Mouse (Mus musculus) brown adipose tissue, adult 24 weeks (tissue): ENCODE measurements around the gene Cabp7. TPM values are rescaled to one million over a fixed set of nuclear protein-coding genes. Genes with fewer than 3 reads are reported as not detected.

Experiments used
- H3K27ac ChIP-seq: fragments of 200-500 bp; replicated peaks from 2 replicates; pipeline ENCODE4 v1.5.1; 2012; ENCODE audit warnings: low read depth, mild to moderate bottlenecking, low read length
- H3K4me1 ChIP-seq: fragments of 200-500 bp; 2 replicates; pipeline ENCODE4 v1.6.1; 2012; ENCODE audit warnings: low read length, mixed read lengths; ENCODE audit not compliant: control insufficient read depth, insufficient read depth, insufficient read length
- H3K4me3 ChIP-seq: fragments of 200-500 bp; 2 replicates; pipeline ENCODE4 v1.5.1; 2012; ENCODE audit warnings: low read depth, mild to moderate bottlenecking, low read length, moderate library complexity; ENCODE audit not compliant: insufficient read depth
- polyA plus RNA-seq: library from polyadenylated mRNA; stranded (reverse); fragments of >200 nt; gene quantifications from 2 replicates; pipeline ENCODE4 v1.2.4, GENCODE M21; 2012; ENCODE audit not compliant: missing spikeins, insufficient read depth, insufficient read length

Cabp7 gene
- polyA plus RNA-seq, 1 experiment, result not detected

GRCm38 (mm10) chr11:4704072-4704964 lies 42.3 kb downstream of the Cabp7 start, which contains the start of the genes Uqcr10 and Zmat5:
Gene Uqcr10 (minus strand): TSS chr11:4704342.
Gene Zmat5 (plus strand): TSS chr11:4704678.
- H3K4me3 ChIP-seq, result peak within 1 kb of the TSS; percentile 82
- 0 out of 2 replicates have a peak, but pooled peaks cover 3% of the 10 kb centered on the region for H3K4me1 ChIP-seq
- H3K27ac ChIP-seq, result peak within 1 kb of the TSS; percentile 97

DNA sequence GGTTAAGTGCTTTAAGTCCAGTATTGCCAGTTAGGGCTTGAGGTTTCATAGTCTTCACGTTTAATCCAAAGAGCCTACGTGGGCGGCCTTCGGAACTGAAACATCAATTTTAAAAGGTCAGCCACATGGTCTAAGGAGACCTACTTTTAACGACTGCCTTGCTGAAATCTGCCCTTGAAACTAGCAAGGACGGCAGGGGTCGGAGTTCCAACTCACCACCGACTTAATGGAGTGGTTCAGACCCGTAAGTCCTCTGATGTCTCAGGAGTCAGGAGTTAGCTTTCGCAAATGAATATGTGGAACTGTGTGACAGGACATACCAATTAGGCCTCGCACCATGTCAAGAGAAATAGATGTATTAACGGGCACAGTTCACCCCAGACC lies 42.9 kb downstream of the Cabp7 start:
- Histone ChIP-seq H3K4me1 (0 out of 2 replicates have a peak, but pooled peaks cover 3% of the 10 kb centered on the region), H3K27ac (peak overlapping the region; percentile 97), H3K4me3 (peak overlapping the region; percentile 82)

- no peak overlapping the region for H3K27ac ChIP-seq
These were observed 45.9 kb downstream of the Cabp7 start for GRCm38 (mm10) chr11:4700726-4701125.

GRCm38 (mm10) chr11:4697043-4697983 lies 49.3 kb downstream of the Cabp7 start:
- no peak overlapping the region for H3K4me3 ChIP-seq

More at GRCm38 (mm10) chr11:4700726-4701125, 45.9 kb downstream of the Cabp7 start:
- 0 out of 2 replicates have a peak, but pooled peaks cover 3% of the 10 kb centered on the region for H3K4me1 ChIP-seq
- no peak overlapping the region for H3K4me3 ChIP-seq

GRCm38 (mm10) chr11:4692162-4692561 lies 54.4 kb downstream of the Cabp7 start:
- Histone ChIP-seq H3K27ac (no peak overlapping the region), H3K4me3 (no peak overlapping the region)

More at GRCm38 (mm10) chr11:4697043-4697983, 49.3 kb downstream of the Cabp7 start:
- Histone ChIP-seq H3K4me1 (no peaks in the 10 kb centered on the region), H3K27ac (no peak overlapping the region)

DNA sequence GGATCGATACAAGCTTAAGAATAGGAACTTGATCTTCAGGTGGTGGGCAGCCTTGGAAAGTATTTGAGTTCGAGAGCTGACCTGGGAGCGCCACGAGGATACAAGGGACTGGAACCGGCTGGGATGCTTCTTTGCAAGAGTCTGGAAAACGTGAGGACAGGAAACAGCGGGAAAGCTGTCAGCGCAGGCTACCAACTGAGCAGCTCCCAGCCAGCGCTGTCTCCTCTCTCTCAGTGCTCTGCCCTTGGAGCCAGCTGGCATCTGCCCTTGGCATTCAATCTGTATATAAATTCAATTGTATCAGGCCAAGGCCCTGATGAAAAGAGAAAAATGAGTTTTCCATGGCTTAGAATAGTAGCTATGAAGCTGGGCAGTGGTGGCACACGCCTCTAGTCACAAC lies 55.4 kb downstream of the Cabp7 start:
- Histone ChIP-seq H3K27ac (no peak overlapping the region), H3K4me3 (no peak overlapping the region), H3K4me1 (no peaks in the 10 kb centered on the region)

More at GRCm38 (mm10) chr11:4692162-4692561, 54.4 kb downstream of the Cabp7 start:
- H3K4me1 ChIP-seq, result no peaks in the 10 kb centered on the region

GRCm38 (mm10) chr11:4690353-4690752 lies 56.2 kb downstream of the Cabp7 start:
- no peak overlapping the region for H3K27ac ChIP-seq
- no peaks in the 10 kb centered on the region for H3K4me1 ChIP-seq

DNA sequence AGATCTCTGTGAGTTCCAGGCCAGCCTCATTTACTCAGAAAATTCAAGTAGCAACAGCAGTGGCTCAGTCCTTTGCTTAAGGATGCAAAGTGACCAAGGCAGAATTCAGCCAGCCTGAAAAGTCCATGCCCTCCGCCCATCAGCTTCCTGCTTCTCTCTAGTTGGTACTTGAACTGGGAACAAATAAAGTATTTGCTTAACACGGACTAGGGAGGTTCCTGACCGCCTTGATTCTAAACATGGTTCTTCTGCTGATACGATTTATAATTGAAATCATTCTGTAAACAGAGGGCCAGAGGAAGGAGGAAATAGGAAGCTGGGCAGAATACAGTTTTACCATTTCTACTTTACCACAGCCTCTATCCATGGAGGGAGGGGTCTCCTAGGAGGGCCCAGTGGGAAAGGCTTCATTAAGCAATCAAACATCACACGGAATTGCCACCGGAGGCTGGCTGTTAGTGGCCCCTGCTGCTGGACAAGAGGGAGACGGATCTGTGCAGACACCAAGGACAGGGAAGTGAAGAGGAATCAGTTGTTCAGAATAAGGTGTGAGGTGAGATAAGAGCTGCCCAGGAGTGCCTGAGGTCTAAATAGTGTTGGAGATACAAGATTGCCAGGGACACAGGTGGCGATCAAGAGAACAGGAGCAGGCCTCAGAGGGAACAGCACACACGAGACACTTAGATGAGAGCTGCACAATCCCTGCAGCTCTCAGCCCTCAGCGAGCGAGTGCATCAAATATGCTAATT lies 57.8 kb downstream of the Cabp7 start:
- Histone ChIP-seq H3K4me1 (no peaks in the 10 kb centered on the region), H3K27ac (no peak overlapping the region), H3K4me3 (no peak overlapping the region)

More at GRCm38 (mm10) chr11:4690353-4690752, 56.2 kb downstream of the Cabp7 start:
- H3K4me3 ChIP-seq, result no peak overlapping the region

DNA sequence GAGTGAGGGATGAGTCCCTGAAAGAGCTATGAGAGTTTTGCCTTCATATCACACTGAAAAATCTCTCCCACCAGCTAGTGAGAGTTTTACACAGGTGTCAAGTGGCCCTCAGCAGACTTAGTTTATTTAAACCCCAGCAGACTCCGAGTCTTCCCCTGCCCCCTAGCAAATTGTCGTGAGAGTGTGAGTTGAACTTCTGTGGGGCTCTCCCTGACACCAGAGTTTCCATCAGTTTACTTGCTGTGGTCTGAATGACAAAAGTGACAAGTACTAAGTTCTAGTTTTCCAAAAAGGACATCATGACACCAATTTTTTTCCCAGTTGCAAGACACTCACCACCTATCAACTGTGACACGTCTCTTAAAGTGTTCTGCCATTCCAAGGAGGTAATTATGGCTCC lies 58.7 kb downstream of the Cabp7 start:
- no peaks in the 10 kb centered on the region for H3K4me1 ChIP-seq
- H3K4me3 ChIP-seq, result no peak overlapping the region
- H3K27ac ChIP-seq, result no peak overlapping the region

- Histone ChIP-seq H3K27ac (no peak overlapping the region), H3K4me1 (no peaks in the 10 kb centered on the region), H3K4me3 (no peak overlapping the region)
These were observed 59.6 kb downstream of the Cabp7 start for GRCm38 (mm10) chr11:4687027-4687426.

Other genes with a start within 250 kb of the Cabp7 start
- gene Mtmr3, start 151.9 kb downstream of the Cabp7 start, polyA plus RNA-seq, result 13.3 and 20.3 TPM in 2 replicates
- not detected in 2 replicates for gene Gm11032, start 126.7 kb downstream of the Cabp7 start, polyA plus RNA-seq
- 7.4 and 9.1 TPM in 2 replicates for gene Ascc2, start 109.0 kb downstream of the Cabp7 start, polyA plus RNA-seq
- 3,086 and 3,202 TPM in 2 replicates for gene Uqcr10, start 42.4 kb downstream of the Cabp7 start, polyA plus RNA-seq
- gene Zmat5, start 42.1 kb downstream of the Cabp7 start, polyA plus RNA-seq, result 30.6 and 31.6 TPM in 2 replicates
- 41.2 and 56.4 TPM in 2 replicates for gene Nf2, start 102.8 kb upstream of the Cabp7 start, polyA plus RNA-seq
- gene Nipsnap1, start 127.2 kb upstream of the Cabp7 start, polyA plus RNA-seq, result 24.9 and 35.0 TPM in 2 replicates
- 14.9 and 18.1 TPM in 2 replicates for gene Thoc5, start 148.5 kb upstream of the Cabp7 start, polyA plus RNA-seq
- not detected in 2 replicates for gene Nefh, start 201.3 kb upstream of the Cabp7 start, polyA plus RNA-seq
- 27.0 and 49.5 TPM in 2 replicates for gene Ap1b1, start 240.0 kb upstream of the Cabp7 start, polyA plus RNA-seq